Mouse (Mus musculus) heart, postnatal 4 days (tissue): ENCODE measurements at regions not wholly inside any gene's neighbourhood (a gene's known extent, or its start where the extent isn't known, plus 50 kb on each side); places are given as distances from the start of the nearest gene placed in this dataset.

Source experiments
- DNase-seq: peaks from one replicate; pipeline ENCODE4 v3.0.0; 2021

- DNase-seq, result peak; percentile 5
These were observed 251.2 kb downstream of the Btbd35f27 start for GRCm38 (mm10) chrX:5203101-5203500.
